Mouse (Mus musculus) T-helper 1 cell (primary cell): ENCODE measurements around the gene Gm11569.
"Not testable (repeated sequence)": the region's sequence is repeated elsewhere in the genome, so short reads cannot be mapped to it uniquely, and the experiment has no call there.

ENCODE experiments used
- in situ Hi-C: fragments of 300-600 bp; cut with MboI, MseI; formaldehyde crosslinking; loops from one replicate; pipeline ENCODE4 v1.15.1; 2025; ENCODE audit warnings: high pct_unique_total_duplicates

Gene Gm11569

DNA sequence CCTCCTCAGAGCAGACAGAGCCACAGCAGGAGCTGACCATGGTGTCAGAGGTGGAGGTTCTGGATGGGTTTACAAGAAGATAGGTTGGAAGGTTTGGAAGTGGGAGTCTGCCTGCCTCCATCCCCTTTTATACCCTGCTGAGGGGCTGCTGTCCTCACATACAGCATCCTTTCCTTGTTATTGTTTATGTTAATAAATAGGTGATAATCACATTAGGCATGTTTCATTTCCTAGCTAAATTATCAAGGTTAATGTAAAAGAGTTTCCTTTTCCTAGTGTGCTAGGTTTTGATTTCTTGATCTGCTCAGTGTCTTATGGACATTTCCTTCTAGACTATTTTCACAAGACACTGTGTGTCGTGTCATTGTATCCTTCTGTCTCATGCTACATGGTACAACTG lies at the start of gene Gm11569:
Gene Gm11569, minus strand, starts transcription at position 101 of the 400 bp plus-strand sequence.
- in situ Hi-C loops, result not testable (repeated sequence)

GRCm38 (mm10) chr11:99846746-99847145 lies 48.0 kb upstream of the Gm11569 start:
- in situ Hi-C loops, result no loop called here

- in situ Hi-C loops, result no loop called here
Measured at GRCm38 (mm10) chr11:99842185-99842584, 43.5 kb upstream of the Gm11569 start.

DNA sequence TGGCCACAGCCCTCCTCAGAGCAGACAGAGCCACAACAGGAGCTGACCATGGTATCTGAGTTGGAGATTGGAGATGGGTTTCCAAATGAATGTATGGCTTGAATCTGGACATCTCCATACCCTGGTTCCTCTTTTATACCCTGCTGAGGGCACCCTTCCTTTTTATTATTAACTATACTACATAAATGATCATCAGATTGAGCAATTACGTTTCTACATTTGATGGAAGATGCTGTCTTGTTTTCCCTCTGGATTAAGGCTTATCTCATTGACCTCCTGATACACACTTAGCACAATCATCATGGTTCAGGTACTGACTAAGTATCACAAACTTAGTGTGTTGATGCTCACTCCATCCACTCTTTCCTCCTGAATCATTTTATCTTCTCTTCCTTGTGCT lies 39.2 kb upstream of the Gm11569 start, which contains the start of gene 2300003K06Rik:
Gene 2300003K06Rik, minus strand, starts transcription at position 101 of the 400 bp plus-strand sequence.
- in situ Hi-C loops, result no loop called here

DNA sequence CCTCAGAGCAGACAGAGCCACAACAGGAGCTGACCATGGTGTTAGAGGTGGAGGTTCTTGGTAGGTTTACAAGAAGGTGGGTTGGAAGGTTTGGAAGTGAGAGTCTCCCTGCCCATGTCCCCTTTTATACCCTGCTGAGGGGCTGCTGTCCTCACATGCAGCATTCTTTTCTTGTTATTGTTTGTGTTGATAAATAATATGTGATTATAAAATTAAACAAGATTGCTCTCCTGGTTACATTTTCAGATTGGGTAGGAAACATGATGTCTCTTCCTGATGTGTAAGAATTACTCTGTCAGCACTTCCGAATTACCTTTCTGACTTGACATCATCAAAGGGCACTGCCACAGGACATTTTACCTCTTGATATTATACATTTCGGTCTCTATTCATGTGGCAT lies 16.8 kb upstream of the Gm11569 start, which contains the start of gene Gm11564:
Gene Gm11564, minus strand, starts transcription at position 101 of the 400 bp plus-strand sequence.
- in situ Hi-C loops, result not testable (repeated sequence)

DNA sequence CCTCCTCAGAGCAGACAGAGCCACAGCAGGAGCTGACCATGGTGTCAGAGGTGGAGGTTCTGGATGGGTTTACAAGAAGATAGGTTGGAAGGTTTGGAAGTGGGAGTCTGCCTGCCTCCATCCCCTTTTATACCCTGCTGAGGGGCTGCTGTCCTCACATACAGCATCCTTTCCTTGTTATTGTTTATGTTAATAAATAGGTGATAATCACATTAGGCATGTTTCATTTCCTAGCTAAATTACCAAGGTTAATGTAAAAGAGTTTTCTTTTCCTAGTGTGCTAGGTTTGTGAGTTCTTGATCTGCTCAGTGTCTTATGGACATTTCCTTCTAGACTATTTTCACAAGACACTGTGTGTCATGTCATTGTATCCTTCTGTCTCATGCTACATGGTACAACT lies 11.1 kb upstream of the Gm11569 start, which contains the start of gene Krtap4-13:
Gene Krtap4-13, minus strand, starts transcription at position 101 of the 400 bp plus-strand sequence.
- in situ Hi-C loops, result not testable (repeated sequence)

DNA sequence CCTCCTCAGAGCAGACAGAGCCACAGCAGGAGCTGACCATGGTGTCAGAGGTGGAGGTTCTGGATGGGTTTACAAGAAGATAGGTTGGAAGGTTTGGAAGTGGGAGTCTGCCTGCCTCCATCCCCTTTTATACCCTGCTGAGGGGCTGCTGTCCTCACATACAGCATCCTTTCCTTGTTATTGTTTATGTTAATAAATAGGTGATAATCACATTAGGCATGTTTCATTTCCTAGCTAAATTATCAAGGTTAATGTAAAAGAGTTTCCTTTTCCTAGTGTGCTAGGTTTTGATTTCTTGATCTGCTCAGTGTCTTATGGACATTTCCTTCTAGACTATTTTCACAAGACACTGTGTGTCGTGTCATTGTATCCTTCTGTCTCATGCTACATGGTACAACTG lies 5.6 kb upstream of the Gm11569 start, which contains the start of gene Gm11554:
Gene Gm11554, minus strand, starts transcription at position 101 of the 400 bp plus-strand sequence.
- in situ Hi-C loops, result not testable (repeated sequence)

- in situ Hi-C loops, result no loop called here
Measured at GRCm38 (mm10) chr11:99793367-99793766, 5.4 kb downstream of the Gm11569 start, which contains the start of gene Gm11596. Gene Gm11596 (minus strand): TSS chr11:99793467.

DNA sequence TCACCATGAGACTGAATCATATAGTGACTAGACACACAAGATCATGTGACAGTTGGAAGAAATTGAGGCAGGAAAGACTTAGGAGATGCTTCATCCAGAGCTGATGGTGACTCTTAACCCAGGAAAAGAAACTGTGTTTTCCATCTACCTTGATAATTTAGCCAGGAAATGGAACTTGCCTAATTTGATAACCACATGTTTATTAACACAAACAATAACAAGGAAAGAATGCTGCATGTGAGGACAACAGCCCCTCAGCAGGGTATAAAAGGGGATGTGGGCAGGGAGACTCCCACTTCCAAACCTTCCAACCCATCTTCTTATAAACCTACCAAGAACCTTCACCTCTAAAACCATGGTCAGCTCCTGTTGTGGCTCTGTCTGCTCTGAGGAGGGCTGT lies 13.8 kb downstream of the Gm11569 start, which contains the start of gene Krtap4-9:
Gene Krtap4-9, plus strand, starts transcription at position 301 of the 400 bp plus-strand sequence.
- in situ Hi-C loops, result not testable (repeated sequence)

GRCm38 (mm10) chr11:99780604-99781003 lies 18.1 kb downstream of the Gm11569 start, which contains the start of gene Krtap4-8:
Gene Krtap4-8 (minus strand): TSS chr11:99780704.
- in situ Hi-C loops, result no loop called here

GRCm38 (mm10) chr11:99778401-99778800 lies 20.3 kb downstream of the Gm11569 start:
- in situ Hi-C loops, result no loop called here

GRCm38 (mm10) chr11:99772813-99773212 lies 25.9 kb downstream of the Gm11569 start, which contains the start of gene Gm11595:
Gene Gm11595 (minus strand): TSS chr11:99772913.
- in situ Hi-C loops, result not testable (repeated sequence)

DNA sequence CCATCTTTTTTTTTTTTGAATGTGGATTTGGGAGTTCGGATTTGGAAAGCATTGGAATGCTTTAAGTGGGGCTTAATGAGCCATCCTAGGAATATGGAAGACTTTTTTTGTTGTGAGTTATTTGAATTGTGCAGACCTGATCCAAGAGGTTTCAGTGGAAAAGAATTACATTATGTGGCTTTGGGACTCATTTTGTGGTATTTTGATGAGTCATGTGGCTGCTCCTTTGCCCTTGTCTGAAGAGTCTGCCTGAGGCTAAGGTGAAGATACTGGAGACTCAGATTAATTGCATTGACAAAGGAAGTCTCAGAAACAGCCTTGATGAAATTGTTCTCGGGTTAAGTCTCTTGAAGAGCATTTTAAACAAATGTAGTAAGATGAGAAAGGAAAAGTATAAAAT lies 30.3 kb downstream of the Gm11569 start:
- in situ Hi-C loops, result no loop called here

DNA sequence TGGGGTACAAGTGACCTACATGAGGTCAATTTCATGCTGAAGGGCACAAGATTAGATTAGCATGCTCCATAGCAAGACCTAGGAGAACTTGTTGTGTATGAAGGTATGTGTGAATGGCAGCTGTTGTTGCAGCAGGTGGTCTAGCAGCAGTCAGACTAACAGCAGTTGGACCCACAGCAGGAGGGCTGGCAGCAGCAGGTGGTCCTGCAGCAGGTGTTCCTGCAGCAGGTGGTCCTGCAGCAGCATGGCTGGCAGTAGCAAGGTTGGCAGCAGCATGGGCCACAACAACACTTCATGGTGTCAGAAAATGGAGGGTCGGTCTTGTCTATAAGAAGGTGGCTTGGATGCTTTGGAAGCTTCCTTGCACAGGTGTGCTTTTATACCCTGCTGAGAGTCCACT lies 39.9 kb downstream of the Gm11569 start:
- in situ Hi-C loops, result no loop called here
